Mouse (Mus musculus): ENCODE results near the gene Pxt1. TPM values are rescaled to one million over a fixed set of nuclear protein-coding genes. Genes with fewer than 3 reads are reported as not detected.

The Pxt1 gene
- polyA plus RNA-seq, 1 experiment from 2014 or later = not detected

- ATAC-seq (no peak), DNase-seq (ENCODE audit: low read depth, low spot score) (no peak)
- CTCF ChIA-PET = interaction anchor here (1.5 kb wide), 1 partner anchor 10 kb away, joined by 3 read pairs; no protein-coding TSS in a partner anchor
- TF ChIP-seq CTCF (IDR thresholded peaks at IDR 0.05) = no peak
- H3K27me3 ChIP-seq = no peaks in the 10 kb centered on the region
- in situ Hi-C loops (cut with MboI; ENCODE audit: low pct_unique_long_range_greater_than_20kb) = no loop called here
- POLR2A ChIA-PET = interaction anchor here (1.4 kb wide), 1 partner anchor 9 kb away, joined by 4 read pairs; no protein-coding TSS in a partner anchor
Measured at GRCm38 (mm10) chr17:28981081-28981480, 37.4 kb upstream of the Pxt1 start.

- DNase-seq (ENCODE audit: low read depth, low spot score) (no peak), ATAC-seq (no peak)
- TF ChIP-seq CTCF (IDR thresholded peaks at IDR 0.05) = no peak
- POLR2A ChIA-PET = no interaction called here
- CTCF ChIA-PET = interaction anchor here (2.8 kb wide), 1 partner anchor 8 kb away, joined by 15 read pairs; no protein-coding TSS in a partner anchor
- H3K27me3 ChIP-seq = no peaks in the 10 kb centered on the region
- in situ Hi-C loops (cut with MboI; ENCODE audit: low pct_unique_long_range_greater_than_20kb) = no loop called here
Measured at GRCm38 (mm10) chr17:28979091-28979490, 35.5 kb upstream of the Pxt1 start.

- CTCF ChIA-PET = no interaction called here
- no peak for TF ChIP-seq CTCF (IDR thresholded peaks at IDR 0.05)
- ATAC-seq = no peak
- POLR2A ChIA-PET = no interaction called here
- no peaks in the 10 kb centered on the region for H3K27me3 ChIP-seq
- in situ Hi-C loops (cut with MboI; ENCODE audit: low pct_unique_long_range_greater_than_20kb) = no loop called here
- no peak for DNase-seq (ENCODE audit: low read depth, low spot score)
Measured at GRCm38 (mm10) chr17:28970122-28970521, 26.5 kb upstream of the Pxt1 start.

GRCm38 (mm10) chr17:28967021-28967610 lies 23.5 kb upstream of the Pxt1 start:
- DNase-seq (ENCODE audit: low read depth, low spot score) = no peak
- no peak for TF ChIP-seq CTCF (IDR thresholded peaks at IDR 0.05)
- ATAC-seq = no peak
- ChIA-PET POLR2A (interaction anchor here (0.6 kb wide), 1 partner anchor 65 kb away, joined by 3 read pairs; the partner anchor contains the start of gene Srsf3), CTCF (interaction anchor here (1.2 kb wide), 1 partner anchor 54 kb away, joined by 3 read pairs; no protein-coding TSS in a partner anchor)
- in situ Hi-C loops (cut with MboI; ENCODE audit: low pct_unique_long_range_greater_than_20kb) = no loop called here
- H3K27me3 ChIP-seq = no peaks in the 10 kb centered on the region

GRCm38 (mm10) chr17:28961596-28961995 lies 18.0 kb upstream of the Pxt1 start:
- ChIA-PET CTCF (no interaction called here), POLR2A (interaction anchor here (0.6 to 0.7 kb wide), 2 partner anchors 89 to 148 kb away, joined by 3 to 4 read pairs; no protein-coding TSS in a partner anchor)
- no peak for ATAC-seq
- DNase-seq (ENCODE audit: low read depth, low spot score) = no peak
- no peaks in the 10 kb centered on the region for H3K27me3 ChIP-seq
- TF ChIP-seq CTCF (IDR thresholded peaks at IDR 0.05) = no peak
- in situ Hi-C loops (cut with MboI; ENCODE audit: low pct_unique_long_range_greater_than_20kb) = no loop called here

GRCm38 (mm10) chr17:28960597-28960996 lies 17.0 kb upstream of the Pxt1 start:
- DNase-seq (ENCODE audit: low read depth, low spot score) = no peak
- ChIA-PET POLR2A (interaction anchor here (0.7 kb wide), 1 partner anchor 90 kb away, joined by 3 read pairs; no protein-coding TSS in a partner anchor), CTCF (no interaction called here)
- no peak for ATAC-seq
- TF ChIP-seq CTCF (IDR thresholded peaks at IDR 0.05) = no peak
- no peaks in the 10 kb centered on the region for H3K27me3 ChIP-seq
- in situ Hi-C loops (cut with MboI; ENCODE audit: low pct_unique_long_range_greater_than_20kb) = no loop called here

- no peak for TF ChIP-seq CTCF (IDR thresholded peaks at IDR 0.05)
- ATAC-seq (no peak), DNase-seq (ENCODE audit: low read depth, low spot score) (no peak)
- ChIA-PET POLR2A (interaction anchor here (1.0 kb wide), 1 partner anchor 36 kb away, joined by 3 read pairs; no protein-coding TSS in a partner anchor), CTCF (interaction anchor here (1.5 kb wide), 1 partner anchor 17 kb away, joined by 6 read pairs; no protein-coding TSS in a partner anchor)
- H3K27me3 ChIP-seq = no peaks in the 10 kb centered on the region
- in situ Hi-C loops (cut with MboI; ENCODE audit: low pct_unique_long_range_greater_than_20kb) = no loop called here
Measured at GRCm38 (mm10) chr17:28954416-28954815, 10.8 kb upstream of the Pxt1 start.

- no peaks in the 10 kb centered on the region for H3K27me3 ChIP-seq
- TF ChIP-seq CTCF (IDR thresholded peaks at IDR 0.05) = no peak
- ChIA-PET POLR2A (interaction anchor here (1.0 kb wide), 1 partner anchor 17 kb away, joined by 4 read pairs; no protein-coding TSS in a partner anchor), CTCF (interaction anchor here (0.7 to 1.0 kb wide), 2 partner anchors 34 to 73 kb away, joined by 3 read pairs; no protein-coding TSS in a partner anchor)
- in situ Hi-C loops (cut with MboI; ENCODE audit: low pct_unique_long_range_greater_than_20kb) = no loop called here
- no peak for DNase-seq (ENCODE audit: low read depth, low spot score)
- no peak for ATAC-seq
Measured at GRCm38 (mm10) chr17:28953251-28953650, 9.6 kb upstream of the Pxt1 start.

- in situ Hi-C loops (cut with MboI; ENCODE audit: low pct_unique_long_range_greater_than_20kb) = no loop called here
- no peaks in the 10 kb centered on the region for H3K27me3 ChIP-seq
- no peak for TF ChIP-seq CTCF (IDR thresholded peaks at IDR 0.05)
- CTCF ChIA-PET = interaction anchor here (0.7 kb wide), 1 partner anchor 25 kb away, joined by 3 read pairs; no protein-coding TSS in a partner anchor
- ATAC-seq = peak; percentile 77
- POLR2A ChIA-PET = interaction anchor here (0.6 to 1.5 kb wide), 4 partner anchors 10 to 70 kb away, joined by 3 to 4 read pairs (median 4); no protein-coding TSS in a partner anchor
- peak; percentile 50 for DNase-seq (ENCODE audit: low read depth, low spot score)
Measured at GRCm38 (mm10) chr17:28951831-28952799, 8.5 kb upstream of the Pxt1 start, which contains the start of gene Kctd20. Kctd20 (plus strand) TSS chr17:28951950.

- ATAC-seq (no peak), DNase-seq (ENCODE audit: low read depth, low spot score) (no peak)
- in situ Hi-C loops (cut with MboI; ENCODE audit: low pct_unique_long_range_greater_than_20kb) = no loop called here
- ChIA-PET POLR2A (no interaction called here), CTCF (no interaction called here)
- H3K27me3 ChIP-seq = no peaks in the 10 kb centered on the region
- TF ChIP-seq CTCF (IDR thresholded peaks at IDR 0.05) = no peak
Measured at GRCm38 (mm10) chr17:28950751-28951150, 7.1 kb upstream of the Pxt1 start.
